Mouse (Mus musculus) thymus, postnatal 36 days (tissue): Measurements from ENCODE around the gene Cxcl10.

ENCODE experiments used
- DNase-seq, 2 experiments: peaks; one replicate each; pipeline ENCODE4 v3.0.0; 2022; ENCODE audit warnings: mixed read lengths in 2 of 2

Cxcl10 gene

DNA sequence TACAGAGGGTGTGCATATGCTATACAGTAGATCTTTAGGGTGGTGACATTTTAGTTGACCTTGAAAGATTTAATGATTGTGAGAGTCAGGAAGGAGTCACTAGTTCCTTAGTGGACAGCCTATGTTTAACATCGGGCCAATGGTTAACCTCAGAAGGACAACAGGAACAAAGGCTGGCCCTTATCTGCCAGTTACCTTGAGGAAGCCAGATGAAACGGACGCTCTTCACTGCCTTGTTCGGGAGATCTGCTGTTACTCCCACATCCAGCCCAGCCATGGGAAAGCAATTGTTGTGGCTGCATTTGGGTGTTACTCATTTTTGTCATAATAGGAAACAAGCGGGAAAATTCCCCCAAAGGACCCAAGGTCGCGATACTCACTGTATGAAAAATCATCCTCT lies 34.9 kb downstream of the Cxcl10 start:
- DNase-seq, result no peak

DNA sequence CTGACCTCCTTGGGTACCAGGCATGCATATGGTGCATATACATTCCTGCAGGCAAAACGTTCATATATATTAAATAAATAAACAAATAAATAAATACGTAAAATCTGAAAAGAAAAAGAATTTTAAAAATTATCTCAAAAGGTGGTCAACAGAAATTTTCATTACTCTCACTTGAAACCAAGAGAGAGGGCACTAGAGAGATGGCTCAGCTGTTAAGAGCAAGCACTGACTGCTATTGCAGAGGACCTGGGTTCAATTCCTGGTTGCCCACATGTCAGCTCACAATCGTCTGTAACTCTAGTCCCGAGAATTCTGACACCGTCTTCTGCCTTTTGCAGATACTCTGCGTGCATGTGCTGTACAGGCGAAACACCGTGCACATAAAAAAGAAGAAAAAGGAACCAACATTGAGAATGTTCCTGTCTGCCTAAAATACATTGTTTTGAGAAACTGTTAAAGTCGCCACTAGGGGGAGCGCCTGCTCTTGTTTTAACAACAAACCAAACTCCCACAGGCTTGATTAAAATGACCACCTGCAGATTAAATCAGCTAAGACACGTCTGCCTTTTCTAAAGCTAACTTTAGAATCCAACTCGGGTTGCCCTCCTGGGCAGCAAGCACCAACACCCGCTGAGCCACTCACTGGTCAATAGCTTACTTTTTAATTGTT lies 36.5 kb downstream of the Cxcl10 start:
- peak; percentile 67 to 77 for DNase-seq

- peak; percentile 89 to 92 for DNase-seq
Measured at GRCm38 (mm10) chr5:92309681-92310511, 38.8 kb downstream of the Cxcl10 start, which contains the start of gene Sdad1. Sdad1 (minus strand) TSS chr5:92310479.

DNA sequence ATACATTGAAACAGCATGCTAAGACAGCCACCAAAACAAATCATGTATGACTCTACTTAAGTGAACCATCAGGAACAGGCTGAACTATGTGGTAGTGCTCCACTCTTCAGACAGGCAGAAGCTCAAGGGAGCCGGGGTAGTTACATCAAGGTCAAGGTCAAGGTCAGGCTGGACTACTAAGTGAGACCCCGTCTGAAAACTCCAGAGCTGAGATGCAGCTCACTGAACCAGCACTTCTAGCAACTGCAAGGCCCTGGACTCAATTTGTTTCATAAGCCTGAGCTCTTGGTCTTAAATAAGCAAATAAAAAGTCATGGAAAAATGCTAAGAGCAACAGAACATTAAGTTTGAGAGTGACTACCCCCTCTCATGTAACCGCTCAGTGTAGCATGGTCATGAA lies 44.4 kb downstream of the Cxcl10 start:
- DNase-seq, result no peak

- no peak for DNase-seq
Measured at GRCm38 (mm10) chr5:92302149-92302840, 46.4 kb downstream of the Cxcl10 start.
